Mouse (Mus musculus) cerebellum, adult 2 months (tissue): ENCODE results near the gene Galk2. TPM values are rescaled to one million over a fixed set of nuclear protein-coding genes. Genes with fewer than 3 reads are reported as not detected.

Source experiments
- DNase-seq, 2 experiments: peaks; one replicate each; pipeline ENCODE4 v3.0.0; 2021
- H3K27ac ChIP-seq: fragments of 200-500 bp; 2 replicates; pipeline ENCODE4 v1.5.1; 2012; ENCODE audit warnings: low read length, control low read depth, inconsistent platforms; ENCODE audit not compliant: insufficient read depth
- H3K27me3 ChIP-seq: fragments of 200-500 bp; 2 replicates; pipeline ENCODE4 v1.6.1; 2012; ENCODE audit warnings: inconsistent platforms, mild to moderate bottlenecking, low read length, moderate library complexity; ENCODE audit not compliant: control insufficient read depth, insufficient read depth
- H3K4me1 ChIP-seq: fragments of 200-500 bp; 2 replicates; pipeline ENCODE4 v1.6.1; 2011; ENCODE audit warnings: low read length; ENCODE audit not compliant: control insufficient read depth, insufficient read depth
- H3K4me3 ChIP-seq: fragments of 200-500 bp; replicated peaks from 2 replicates; pipeline ENCODE3; 2011; ENCODE audit warnings: mild to moderate bottlenecking, low read depth, low read length, control low read depth; ENCODE audit not compliant: insufficient read depth
- CTCF ChIP-seq: fragments of 200-500 bp; IDR thresholded peaks from 2 replicates; pipeline ENCODE4 v1.5.1; 2011; ENCODE audit warnings: low read depth, mild to moderate bottlenecking, control low read depth, low read length, moderate library complexity, borderline replicate concordance; ENCODE audit not compliant: insufficient read depth
- POLR2A ChIP-seq: fragments of 200-500 bp; IDR thresholded peaks from 2 replicates; pipeline ENCODE4 v1.6.1; 2011; ENCODE audit warnings: low read length, control low read depth, borderline replicate concordance; ENCODE audit not compliant: insufficient read depth
- WGBS: fragments of 180-500 bp; shearing (Covaris S2); methylation state at CpG from one replicate; pipeline ENCODE4 v1.1.7; 2018; 5-methylcytosine and 5-hydroxymethylcytosine counted together
- polyA plus RNA-seq: library from polyadenylated mRNA; depleted of rRNA; stranded (reverse); fragments of >200 nt; gene quantifications from 2 replicates; pipeline ENCODE4 v1.2.3, GENCODE M21; 2012; rRNA removed

Galk2 gene
- polyA plus RNA-seq, 1 experiment: 19.2 TPM

DNA sequence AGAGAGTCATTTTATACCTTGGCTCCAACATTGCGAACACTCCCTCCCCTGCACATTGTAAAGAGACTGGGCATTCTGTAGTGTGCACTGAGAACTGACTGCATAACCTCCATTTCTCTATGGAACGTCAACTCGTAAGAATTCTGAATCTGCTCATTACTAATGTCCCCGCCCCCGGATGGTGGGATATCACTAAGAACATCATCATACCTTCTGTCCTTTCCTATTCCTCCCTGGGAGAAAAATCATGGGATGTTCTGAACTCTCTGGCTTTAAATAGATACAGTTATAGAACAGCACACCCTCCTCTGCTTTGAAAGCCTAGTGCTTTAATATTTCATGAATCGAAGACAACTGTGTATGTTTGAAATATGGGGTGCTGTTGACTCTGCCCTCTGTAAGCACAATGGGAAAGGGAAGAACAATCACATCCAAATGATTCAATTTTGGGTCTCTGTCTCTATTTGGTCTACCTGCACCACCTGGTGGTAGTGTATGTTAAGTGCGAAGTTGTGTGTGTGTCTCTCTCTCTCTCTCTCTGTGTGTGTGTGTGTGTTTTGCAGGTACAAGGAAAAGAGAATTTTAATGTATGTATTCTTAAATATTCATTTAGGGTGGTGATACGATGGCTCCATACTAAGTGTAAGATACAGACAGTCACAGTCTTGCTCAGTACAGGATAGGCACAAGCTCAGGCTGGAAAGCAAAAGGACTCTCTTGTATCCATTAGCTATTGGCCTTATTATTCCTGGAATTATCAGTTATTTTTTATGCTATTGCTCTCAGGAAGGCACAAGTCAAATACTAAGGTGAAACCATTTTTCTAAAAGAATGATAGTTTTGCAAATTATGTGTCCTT is 174.4 kb downstream of the Galk2 start:
- WGBS: 85% methylated on average over 8 of the region's 8 CpGs
- Histone ChIP-seq H3K4me1 (no peaks in the 10 kb centered on the region), H3K4me3 (no peak overlapping the region), H3K27me3 (no peaks in the 10 kb centered on the region), H3K27ac (no peak overlapping the region)
- TF ChIP-seq POLR2A: no peak
- no peak for TF ChIP-seq CTCF
- DNase-seq: no peak

Other genes starting within 250 kb of the Galk2 start
- gene Cep152, start 234.0 kb upstream of the Galk2 start, polyA plus RNA-seq: 3.1 and 3.2 TPM in 2 replicates
- 148 and 159 TPM in 2 replicates for gene Eid1, start 186.0 kb upstream of the Galk2 start, polyA plus RNA-seq
- gene Shc4, start 135.0 kb upstream of the Galk2 start, polyA plus RNA-seq: 6.7 and 7.0 TPM in 2 replicates
- gene Secisbp2l, start 76.2 kb upstream of the Galk2 start, polyA plus RNA-seq: 36.8 and 37.7 TPM in 2 replicates
- 67.0 and 76.3 TPM in 2 replicates for gene Cops2, start within 50 bp of the Galk2 start, polyA plus RNA-seq
- gene Fgf7, start 175.5 kb downstream of the Galk2 start, polyA plus RNA-seq: 10.5 and 12.3 TPM in 2 replicates